Mouse (Mus musculus): ENCODE measurements around the gene Pmepa1. TPM values are rescaled to one million over a fixed set of nuclear protein-coding genes. Genes with fewer than 3 reads are reported as not detected.

Pmepa1 gene
- polyA plus RNA-seq, 1 experiment, result 13.1 TPM

- H3K4me1 ChIP-seq (ENCODE audit: control insufficient read depth, insufficient read depth, insufficient read length), result no peaks in the 10 kb centered on the region; the same call in 1 of the 2 replicates
- H3K27me3 ChIP-seq (ENCODE audit: control insufficient read depth, insufficient read depth, low read length), result no peaks in the 10 kb centered on the region
- DNase-seq (ENCODE audit: low read depth in 1 of 2, low spot score in 2 of 2), result no peak
- WGBS, result 65% methylated on average over 3 of the region's 3 CpGs
- H3K36me3 ChIP-seq (ENCODE audit: control insufficient read depth, insufficient read depth, low read length), result no peaks in the 10 kb centered on the region
- TF ChIP-seq POLR2A (IDR thresholded peaks at IDR 0.05; ENCODE audit: low read depth, low read length) (no peak), CTCF (IDR thresholded peaks at IDR 0.05; ENCODE audit: extremely low read depth, insufficient read depth, insufficient read length, insufficient replicate concordance) (no peak)
- H3K27ac ChIP-seq (ENCODE audit: insufficient read depth, low read length), result no peak overlapping the region
- no peak overlapping the region for H3K4me3 ChIP-seq (ENCODE audit: extremely low read depth, insufficient read depth, insufficient read length)
These were observed 26.9 kb downstream of the Pmepa1 start for GRCm38 (mm10) chr2:173249386-173249785.

DNA sequence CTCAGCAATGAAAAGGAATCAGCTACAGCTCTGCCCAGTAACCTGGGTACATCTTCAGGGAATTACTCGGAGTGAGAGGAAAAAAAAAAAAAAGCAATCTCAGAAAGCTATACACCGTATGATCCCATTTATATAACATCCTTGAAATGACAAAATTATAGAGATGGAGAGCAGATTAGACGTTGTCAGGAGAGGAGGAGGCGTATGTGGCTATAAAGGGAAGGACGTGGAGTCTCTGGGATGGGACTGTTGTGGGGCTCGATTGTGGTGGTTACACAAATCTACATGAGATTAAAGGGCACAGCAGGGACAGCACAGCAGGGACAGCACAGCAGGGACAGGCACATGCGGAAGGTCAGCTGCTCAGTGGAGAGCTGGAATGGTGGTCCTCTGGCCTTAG lies 27.5 kb downstream of the Pmepa1 start:
- WGBS, result 87% methylated on average over 7 of the region's 7 CpGs
- DNase-seq (ENCODE audit: low read depth in 1 of 2, low spot score in 2 of 2), result no peak
- no peaks in the 10 kb centered on the region for H3K27me3 ChIP-seq (ENCODE audit: control insufficient read depth, insufficient read depth, low read length)
- no peak overlapping the region for H3K27ac ChIP-seq (ENCODE audit: insufficient read depth, low read length)
- H3K36me3 ChIP-seq (ENCODE audit: control insufficient read depth, insufficient read depth, low read length), result no peaks in the 10 kb centered on the region
- no peaks in the 10 kb centered on the region; the same call in 1 of the 2 replicates for H3K4me1 ChIP-seq (ENCODE audit: control insufficient read depth, insufficient read depth, insufficient read length)
- H3K4me3 ChIP-seq (ENCODE audit: extremely low read depth, insufficient read depth, insufficient read length), result no peak overlapping the region
- TF ChIP-seq CTCF (IDR thresholded peaks at IDR 0.05; ENCODE audit: extremely low read depth, insufficient read depth, insufficient read length, insufficient replicate concordance) (no peak), POLR2A (IDR thresholded peaks at IDR 0.05; ENCODE audit: low read depth, low read length) (no peak)

DNA sequence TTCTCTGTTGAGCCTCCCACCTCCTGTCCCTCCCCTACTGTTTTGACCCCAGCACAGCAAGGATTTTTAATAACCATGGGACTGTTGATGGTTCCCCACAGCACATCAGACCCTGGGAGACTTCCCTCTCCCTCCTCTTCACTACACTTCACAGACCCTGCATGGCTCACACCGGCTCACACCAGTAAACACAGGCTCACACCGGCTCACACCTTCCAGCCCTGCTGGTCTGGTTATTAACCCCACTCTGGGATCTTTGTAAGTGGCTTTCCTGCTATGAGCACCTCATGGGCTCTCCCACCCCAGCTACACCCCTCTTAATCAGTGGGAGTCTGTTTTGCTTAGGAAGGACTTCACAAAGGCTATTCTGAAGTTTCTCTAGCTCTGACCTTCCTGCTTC lies 28.4 kb downstream of the Pmepa1 start:
- TF ChIP-seq CTCF (IDR thresholded peaks at IDR 0.05; ENCODE audit: extremely low read depth, insufficient read depth, insufficient read length, insufficient replicate concordance) (no peak), POLR2A (IDR thresholded peaks at IDR 0.05; ENCODE audit: low read depth, low read length) (no peak)
- no peak overlapping the region for H3K27ac ChIP-seq (ENCODE audit: insufficient read depth, low read length)

DNA sequence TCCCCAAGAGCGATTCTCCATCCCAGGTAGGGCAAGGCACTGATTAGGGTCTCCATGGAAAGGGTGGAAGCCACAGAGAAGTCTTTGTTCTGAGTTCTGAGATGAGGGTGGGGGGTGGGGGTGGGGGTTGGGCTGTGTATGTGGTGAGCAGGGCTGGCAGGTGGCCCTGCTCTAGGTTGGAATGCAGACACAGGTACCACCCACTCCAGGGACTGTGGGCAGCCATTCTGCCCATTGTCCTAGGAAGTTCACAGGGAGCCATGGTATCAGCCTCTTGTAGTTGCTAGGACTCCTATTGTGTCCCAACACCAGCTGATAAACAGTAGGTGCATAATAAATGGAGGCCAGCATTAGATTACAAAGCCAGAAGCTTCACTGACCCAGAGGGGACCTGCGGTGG lies 29.1 kb downstream of the Pmepa1 start:
- TF ChIP-seq CTCF (IDR thresholded peaks at IDR 0.05; ENCODE audit: extremely low read depth, insufficient read depth, insufficient read length, insufficient replicate concordance) (no peak), POLR2A (IDR thresholded peaks at IDR 0.05; ENCODE audit: low read depth, low read length) (no peak)
- no peak for DNase-seq (ENCODE audit: low read depth in 1 of 2, low spot score in 2 of 2)
- Histone ChIP-seq H3K27me3 (ENCODE audit: control insufficient read depth, insufficient read depth, low read length) (no peaks in the 10 kb centered on the region), H3K27ac (ENCODE audit: insufficient read depth, low read length) (no peak overlapping the region), H3K4me1 (ENCODE audit: control insufficient read depth, insufficient read depth, insufficient read length) (no peaks in the 10 kb centered on the region; the same call in 1 of the 2 replicates), H3K4me3 (ENCODE audit: extremely low read depth, insufficient read depth, insufficient read length) (no peak overlapping the region), H3K36me3 (ENCODE audit: control insufficient read depth, insufficient read depth, low read length) (no peaks in the 10 kb centered on the region)
- 72% methylated on average over 2 of the region's 2 CpGs for WGBS

More for the DNA sequence above, 28.4 kb downstream of the Pmepa1 start:
- H3K36me3 ChIP-seq (ENCODE audit: control insufficient read depth, insufficient read depth, low read length), result no peaks in the 10 kb centered on the region
- no peak overlapping the region for H3K4me3 ChIP-seq (ENCODE audit: extremely low read depth, insufficient read depth, insufficient read length)
- 86% methylated on average over 2 of the region's 2 CpGs for WGBS
- no peaks in the 10 kb centered on the region; the same call in 1 of the 2 replicates for H3K4me1 ChIP-seq (ENCODE audit: control insufficient read depth, insufficient read depth, insufficient read length)
- no peak for DNase-seq (ENCODE audit: low read depth in 1 of 2, low spot score in 2 of 2)
- H3K27me3 ChIP-seq (ENCODE audit: control insufficient read depth, insufficient read depth, low read length), result no peaks in the 10 kb centered on the region

GRCm38 (mm10) chr2:173246688-173247087 lies 29.6 kb downstream of the Pmepa1 start:
- no peak overlapping the region for H3K4me3 ChIP-seq (ENCODE audit: extremely low read depth, insufficient read depth, insufficient read length)
- DNase-seq (ENCODE audit: low read depth in 1 of 2, low spot score in 2 of 2), result no peak
- no peak overlapping the region for H3K27ac ChIP-seq (ENCODE audit: insufficient read depth, low read length)
- no peaks in the 10 kb centered on the region for H3K36me3 ChIP-seq (ENCODE audit: control insufficient read depth, insufficient read depth, low read length)
- H3K27me3 ChIP-seq (ENCODE audit: control insufficient read depth, insufficient read depth, low read length), result no peaks in the 10 kb centered on the region
- no peaks in the 10 kb centered on the region; the same call in 1 of the 2 replicates for H3K4me1 ChIP-seq (ENCODE audit: control insufficient read depth, insufficient read depth, insufficient read length)
- WGBS, result 70% methylated on average over 8 of the region's 8 CpGs
- no peak; the same call in 1 of the 2 replicates for TF ChIP-seq CTCF (IDR thresholded peaks at IDR 0.05; ENCODE audit: extremely low read depth, insufficient read depth, insufficient read length, insufficient replicate concordance)
- TF ChIP-seq POLR2A (IDR thresholded peaks at IDR 0.05; ENCODE audit: low read depth, low read length), result no peak

- Histone ChIP-seq H3K4me3 (ENCODE audit: extremely low read depth, insufficient read depth, insufficient read length) (no peak overlapping the region), H3K27me3 (ENCODE audit: control insufficient read depth, insufficient read depth, low read length) (no peaks in the 10 kb centered on the region), H3K4me1 (ENCODE audit: control insufficient read depth, insufficient read depth, insufficient read length) (no peaks in the 10 kb centered on the region; the same call in 1 of the 2 replicates), H3K27ac (ENCODE audit: insufficient read depth, low read length) (no peak overlapping the region), H3K36me3 (ENCODE audit: control insufficient read depth, insufficient read depth, low read length) (no peaks in the 10 kb centered on the region)
- no peak for DNase-seq (ENCODE audit: low read depth in 1 of 2, low spot score in 2 of 2)
- TF ChIP-seq CTCF (IDR thresholded peaks at IDR 0.05; ENCODE audit: extremely low read depth, insufficient read depth, insufficient read length, insufficient replicate concordance), result no peak
- WGBS, result 93% methylated on average over 20 of the region's 20 CpGs
These were observed 31.1 kb downstream of the Pmepa1 start for GRCm38 (mm10) chr2:173245258-173245657.

DNA sequence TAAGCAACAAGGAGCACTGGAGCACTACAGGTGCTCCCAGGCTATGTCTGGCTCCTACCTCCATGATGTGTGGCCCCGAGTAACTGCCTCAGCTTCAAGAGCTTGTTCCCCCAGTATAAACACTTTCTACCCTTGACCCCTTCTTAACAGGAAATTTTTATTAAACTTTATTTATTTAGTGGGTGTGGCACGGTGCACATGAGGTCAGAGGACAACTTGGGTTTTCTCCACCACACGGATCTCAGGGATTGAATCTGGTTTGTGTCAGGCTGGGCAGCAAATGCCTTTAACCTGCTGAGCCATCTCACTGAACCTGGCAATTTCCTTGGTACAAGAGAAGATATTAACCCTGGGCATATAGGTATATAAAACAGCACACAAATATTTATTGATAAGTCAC lies 32.2 kb downstream of the Pmepa1 start:
- Histone ChIP-seq H3K4me1 (ENCODE audit: control insufficient read depth, insufficient read depth, insufficient read length) (no peaks in the 10 kb centered on the region; the same call in 1 of the 2 replicates), H3K36me3 (ENCODE audit: control insufficient read depth, insufficient read depth, low read length) (no peaks in the 10 kb centered on the region), H3K4me3 (ENCODE audit: extremely low read depth, insufficient read depth, insufficient read length) (no peak overlapping the region), H3K27ac (ENCODE audit: insufficient read depth, low read length) (no peak overlapping the region), H3K27me3 (ENCODE audit: control insufficient read depth, insufficient read depth, low read length) (no peaks in the 10 kb centered on the region)
- TF ChIP-seq CTCF (IDR thresholded peaks at IDR 0.05; ENCODE audit: extremely low read depth, insufficient read depth, insufficient read length, insufficient replicate concordance) (no peak), POLR2A (IDR thresholded peaks at IDR 0.05; ENCODE audit: low read depth, low read length) (no peak)
- no peak for DNase-seq (ENCODE audit: low read depth in 1 of 2, low spot score in 2 of 2)
- 74% methylated on average over 3 of the region's 3 CpGs for WGBS
